Mouse (Mus musculus) forebrain, embryonic 16.5 days (tissue): ENCODE results near the gene Rbm45. TPM values are rescaled to one million over a fixed set of nuclear protein-coding genes. Genes with fewer than 3 reads are reported as not detected.

Source experiments
- polyA plus RNA-seq: library from polyadenylated mRNA; unstranded; fragments of >200 nt; fragmentation: Nextera tagmentation; extraction: Ambion mirVana; gene quantifications from 2 replicates; pipeline ENCODE4 v1.2.1, GENCODE M21; 2015

Gene Rbm45
- polyA plus RNA-seq, 1 experiment from 2014 or later = 19.2 TPM

Other genes starting within 250 kb of the Rbm45 start
- gene Pde11a, start 31.2 kb upstream of the Rbm45 start, polyA plus RNA-seq = 0.31 and 0.73 TPM in 2 replicates
- gene Cyct, start 9.5 kb upstream of the Rbm45 start, polyA plus RNA-seq = not detected in 2 replicates
- gene Osbpl6, start 36.5 kb downstream of the Rbm45 start, polyA plus RNA-seq = 23.5 and 28.0 TPM in 2 replicates